Mouse (Mus musculus) liver, adult (tissue): ENCODE data around the gene 4933427D14Rik.

Experiments used
- GATA4 ChIP-seq: IDR thresholded peaks from 2 replicates; pipeline ENCODE4 v1.6.1; 2014; ENCODE audit warnings: mild to moderate bottlenecking, low read length; ENCODE audit not compliant: insufficient replicate concordance

Gene 4933427D14Rik

GRCm38 (mm10) chr11:72104223-72104622, 103.0 kb downstream of the 4933427D14Rik start:
- no peak for TF ChIP-seq GATA4
